Mouse (Mus musculus) embryonic facial prominence, embryonic 11.5 days (tissue): ENCODE measurements around the gene Rfc5. TPM values are rescaled to one million over a fixed set of nuclear protein-coding genes. Genes with fewer than 3 reads are reported as not detected.
"Not testable (repeated sequence)": the region's sequence is repeated elsewhere in the genome, so short reads cannot be mapped to it uniquely, and the experiment has no call there.

Experiments used
- ATAC-seq: fragments of 200-750 bp; cut with Nextera tagmentation; replicated peaks from 2 replicates; pipeline ENCODE4 v1.8.0; 2017; ENCODE audit warnings: low read depth; ENCODE audit not compliant: insufficient number of reproducible peaks, low FRiP score, low TSS enrichment
- DNase-seq: peaks from one replicate; pipeline ENCODE4 v3.0.0-alpha.2; 2015; ENCODE audit warnings: low spot score
- H3K27ac ChIP-seq: fragments of 300-500 bp; sonication (generic); replicated peaks from 2 replicates; pipeline ENCODE4 v1.5.1; 2014; ENCODE audit warnings: mild to moderate bottlenecking, low read depth, low read length, control low read depth
- H3K27me3 ChIP-seq: fragments of 300-500 bp; sonication (generic); 2 replicates; pipeline ENCODE4 v1.6.1; 2014; ENCODE audit warnings: mild to moderate bottlenecking, low read length, moderate library complexity, mixed read lengths; ENCODE audit not compliant: control insufficient read depth, insufficient read depth
- H3K36me3 ChIP-seq: fragments of 300-500 bp; sonication (generic); replicated peaks from 2 replicates; pipeline ENCODE4 v1.6.1; 2014; ENCODE audit warnings: low read depth, mild to moderate bottlenecking, low read length, moderate library complexity, mixed read lengths; ENCODE audit not compliant: control insufficient read depth, insufficient read depth
- H3K4me1 ChIP-seq: fragments of 300-500 bp; sonication (generic); 2 replicates; pipeline ENCODE4 v1.6.1; 2014; ENCODE audit warnings: low read length, mixed read lengths; ENCODE audit not compliant: control insufficient read depth, insufficient read depth
- H3K4me2 ChIP-seq: fragments of 300-500 bp; sonication (generic); 2 replicates; pipeline ENCODE4 v1.6.1; 2014; ENCODE audit warnings: low read depth, mild to moderate bottlenecking, control low read depth, low read length, moderate library complexity
- H3K4me3 ChIP-seq: fragments of 300-500 bp; sonication (generic); 2 replicates; pipeline ENCODE4 v1.5.1; 2014; ENCODE audit warnings: low read depth, low read length, control low read depth
- H3K9ac ChIP-seq: fragments of 300-500 bp; sonication (generic); replicated peaks from 2 replicates; pipeline ENCODE4 v1.6.1; 2014; ENCODE audit warnings: mild to moderate bottlenecking, control low read depth, low read length
- H3K9me3 ChIP-seq: fragments of 300-500 bp; sonication (generic); replicated peaks from 2 replicates; pipeline ENCODE4 v1.6.1; 2016; ENCODE audit warnings: mild to moderate bottlenecking, low read length, inconsistent platforms, mixed read lengths; ENCODE audit not compliant: control insufficient read depth
- WGBS: fragments of 180-500 bp; shearing (Covaris S2); extraction: QIAGEN DNeasy Blood & Tissue Kit; methylation state at CpG from one replicate; pipeline ENCODE4 v1.1.7; 2014; 5-methylcytosine and 5-hydroxymethylcytosine counted together
- polyA plus RNA-seq: library from polyadenylated mRNA; unstranded; fragments of >200 nt; fragmentation: Nextera tagmentation; extraction: Ambion mirVana; gene quantifications from 2 replicates; pipeline ENCODE4 v1.2.1, GENCODE M21; 2014

Rfc5 gene
- polyA plus RNA-seq, 1 experiment from 2014 or later, result 105 TPM

DNA sequence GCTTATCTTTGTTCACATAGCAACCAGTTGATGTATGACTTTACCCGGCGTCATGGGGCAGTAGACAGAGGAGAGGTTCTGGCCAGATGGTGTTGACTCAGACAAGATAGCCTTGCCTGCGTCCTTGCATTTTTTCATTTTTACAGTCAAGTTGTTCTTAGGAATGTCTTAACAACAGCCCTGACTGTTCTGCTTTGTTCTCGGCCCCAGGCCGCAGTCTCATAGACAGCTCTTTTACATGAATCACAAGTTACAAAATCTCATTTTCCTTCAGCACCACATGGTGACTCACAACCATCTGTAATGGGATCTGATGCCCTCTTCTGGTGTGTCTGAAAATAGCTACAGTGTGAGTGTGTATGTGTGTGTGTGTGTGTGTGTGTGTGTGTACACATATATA is 44.4 kb downstream of the Rfc5 start:
- not testable (repeated sequence) for H3K9me3 ChIP-seq, H3K4me2 ChIP-seq, H3K27me3 ChIP-seq, ATAC-seq, H3K27ac ChIP-seq, H3K36me3 ChIP-seq, H3K4me1 ChIP-seq, H3K4me3 ChIP-seq, H3K9ac ChIP-seq, DNase-seq
- WGBS, result 93% methylated on average over 5 of the region's 5 CpGs

DNA sequence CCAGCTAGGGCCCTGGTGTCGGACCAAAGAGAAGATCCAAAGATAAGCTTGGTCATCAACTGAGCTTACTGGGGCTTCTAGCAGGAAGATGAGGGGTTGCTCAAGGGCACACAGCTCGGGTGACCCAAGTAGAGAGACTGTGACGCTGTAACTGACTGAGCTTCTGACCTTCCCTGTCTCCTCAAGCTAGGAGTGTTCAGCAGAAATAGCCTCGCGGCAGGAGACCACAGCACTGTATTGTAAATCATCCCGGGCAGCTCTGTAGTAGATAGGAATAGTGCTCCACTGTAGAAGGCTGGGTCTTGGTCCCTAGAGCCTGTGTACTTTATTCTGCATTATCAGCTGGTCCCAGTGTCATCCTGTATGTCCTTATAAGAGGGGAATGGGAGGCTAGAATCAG is 47.0 kb downstream of the Rfc5 start:
- Histone ChIP-seq H3K4me3 (no peak overlapping the region), H3K27ac (no peak overlapping the region), H3K36me3 (no peaks in the 10 kb centered on the region), H3K4me1 (no peaks in the 10 kb centered on the region), H3K9ac (no peak overlapping the region), H3K4me2 (no peak overlapping the region), H3K9me3 (no peaks in the 10 kb centered on the region), H3K27me3 (no peaks in the 10 kb centered on the region)
- WGBS, result 84% methylated on average over 6 of the region's 6 CpGs
- DNase-seq (no peak), ATAC-seq (no peak)

- DNase-seq (no peak), ATAC-seq (no peak)
- Histone ChIP-seq H3K9me3 (no peaks in the 10 kb centered on the region), H3K4me1 (no peaks in the 10 kb centered on the region), H3K27me3 (no peaks in the 10 kb centered on the region), H3K4me3 (no peak overlapping the region), H3K9ac (no peak overlapping the region), H3K27ac (no peak overlapping the region), H3K36me3 (no peaks in the 10 kb centered on the region), H3K4me2 (no peak overlapping the region)
- WGBS, result 81% methylated on average over 6 of the region's 6 CpGs
These were observed 48.8 kb downstream of the Rfc5 start for GRCm38 (mm10) chr5:117340081-117340480.

GRCm38 (mm10) chr5:117338503-117338902 is 50.3 kb downstream of the Rfc5 start:
- Histone ChIP-seq H3K9ac (no peak overlapping the region), H3K9me3 (no peaks in the 10 kb centered on the region), H3K27ac (no peak overlapping the region), H3K27me3 (no peaks in the 10 kb centered on the region), H3K36me3 (no peaks in the 10 kb centered on the region), H3K4me2 (no peak overlapping the region), H3K4me1 (no peaks in the 10 kb centered on the region), H3K4me3 (no peak overlapping the region)
- 83% methylated on average over 8 of the region's 8 CpGs for whole genome bisulfite sequencing
- no peak for DNase-seq
- no peak for ATAC-seq

GRCm38 (mm10) chr5:117337999-117338398 is 50.8 kb downstream of the Rfc5 start:
- Histone ChIP-seq H3K4me2 (no peak overlapping the region), H3K27ac (no peak overlapping the region), H3K4me3 (no peak overlapping the region), H3K4me1 (no peaks in the 10 kb centered on the region), H3K27me3 (no peaks in the 10 kb centered on the region), H3K36me3 (no peaks in the 10 kb centered on the region), H3K9me3 (no peaks in the 10 kb centered on the region), H3K9ac (no peak overlapping the region)
- DNase-seq, result no peak
- ATAC-seq, result no peak
- WGBS, result 95% methylated on average over 10 of the region's 10 CpGs

DNA sequence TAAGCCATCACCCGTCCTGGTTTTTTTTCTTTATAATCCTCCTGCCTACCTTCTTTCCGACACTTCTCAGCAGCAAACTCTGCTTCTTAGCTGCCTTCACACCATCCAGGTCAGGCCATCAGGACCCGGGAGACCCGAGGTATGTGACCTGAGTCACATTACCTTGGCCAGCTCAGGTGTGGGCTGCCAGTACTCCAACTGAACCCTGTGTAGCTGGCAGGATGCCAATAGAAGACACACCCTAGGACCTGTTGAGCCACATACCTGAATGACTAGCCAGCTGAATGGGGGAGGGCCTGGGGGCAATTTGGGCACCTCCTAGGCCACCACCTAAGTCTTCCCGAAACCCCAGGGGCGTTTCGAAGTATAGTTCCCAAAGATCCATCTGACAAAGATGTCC is 58.4 kb downstream of the Rfc5 start:
- Histone ChIP-seq H3K27ac (no peak overlapping the region), H3K4me2 (no peak overlapping the region), H3K4me1 (no peaks in the 10 kb centered on the region), H3K9ac (no peak overlapping the region), H3K36me3 (no peaks in the 10 kb centered on the region), H3K9me3 (no peaks in the 10 kb centered on the region), H3K27me3 (no peaks in the 10 kb centered on the region), H3K4me3 (no peak overlapping the region)
- WGBS, result 81% methylated on average over 7 of the region's 7 CpGs
- ATAC-seq (no peak), DNase-seq (no peak)

Other genes with a start within 250 kb of the Rfc5 start
- 861 and 931 TPM in 2 replicates for gene Pebp1, start 101.4 kb downstream of the Rfc5 start, polyA plus RNA-seq
- 0.84 and 3.2 TPM in 2 replicates for gene Vsig10, start 70.0 kb downstream of the Rfc5 start, polyA plus RNA-seq
- 53.6 and 54.1 TPM in 2 replicates for gene Wsb2, start 31.7 kb downstream of the Rfc5 start, polyA plus RNA-seq
- 0.35 and 0.38 TPM in 2 replicates for gene Ksr2, start 25.0 kb upstream of the Rfc5 start, polyA plus RNA-seq